Comparison of ENCODE assay signal across 8 mouse cellular contexts in the genomic region with DNA sequence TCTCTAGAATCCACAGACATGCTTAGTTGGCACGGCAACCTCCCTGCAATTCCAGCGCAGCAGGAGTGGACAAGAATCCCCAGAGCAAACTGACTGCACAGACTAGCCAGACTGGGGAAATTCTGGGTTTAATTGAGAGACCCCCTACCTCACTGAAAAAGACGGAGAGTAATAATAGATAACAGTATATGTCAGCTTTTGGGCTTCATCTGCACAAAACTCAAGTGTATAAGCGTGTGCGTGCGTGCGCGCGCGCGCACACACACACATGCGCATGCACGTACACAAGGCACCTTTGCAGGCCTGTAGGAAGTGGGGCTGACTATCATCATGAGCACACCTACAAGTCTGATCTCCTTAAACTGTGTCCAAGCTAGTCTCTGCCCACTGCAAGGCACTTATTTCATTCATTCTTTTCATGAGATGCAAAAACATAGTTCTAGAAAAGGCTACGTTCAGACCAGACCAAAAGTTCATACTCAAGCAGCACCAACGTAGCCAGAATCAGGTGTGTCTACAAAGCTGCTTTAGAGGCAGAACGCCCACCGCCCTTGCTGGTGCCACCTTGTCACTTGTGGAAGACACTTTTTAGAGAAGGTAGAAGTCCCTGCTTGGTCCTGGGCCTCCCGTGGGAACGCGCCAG.
DNase-seq lines count a peak whose midpoint lies in the region; ATAC-seq and TF ChIP-seq lines count a peak whose summit lies in the region.

No protein-coding gene starts in this region.

- peak overlapping the region; percentile 87 for H3K4me2 ChIP-seq in lung, embryonic 15.5 days
- H3K4me2 ChIP-seq in embryonic facial prominence, embryonic 14.5 days (ENCODE audit: low read depth, low read length): peak overlapping the region; percentile 97

- DNase-seq in lung, adult 18-20 months: no peak
- DNase-seq in embryonic facial prominence, embryonic 14.5 days (ENCODE audit: low spot score): peak; percentile 45
- peak; percentile 6 for DNase-seq in large intestine, adult 2 months (ENCODE audit: low read depth, low spot score)
- DNase-seq in urinary bladder, postnatal 36 days (ENCODE audit: low spot score in 2 of 2): no peak
- DNase-seq in spleen, postnatal 4 days (ENCODE audit: low spot score in 2 of 2): no peak

- no peaks in the 10 kb centered on the region for H3K9me3 ChIP-seq in lung, embryonic 15.5 days
- 0 out of 2 replicates have a peak, but pooled peaks cover 8% of the 10 kb centered on the region for H3K9me3 ChIP-seq in embryonic facial prominence, embryonic 14.5 days (ENCODE audit: control insufficient read depth, low read length)

- no peak; the same call in 1 of the 2 replicates for ATAC-seq in lung, embryonic 15.5 days (ENCODE audit: borderline replicate concordance, extremely low read depth, low FRiP score, low TSS enrichment)
- ATAC-seq in embryonic facial prominence, embryonic 14.5 days (ENCODE audit: low read depth): 0 out of 2 replicates have a peak, but pooled peaks have one; percentile 20
- ATAC-seq in megakaryocyte progenitor cell, adult 5-6 weeks (replicated peaks; ENCODE audit: poor library complexity): no peak

- WGBS in lung, embryonic 15.5 days: 8% methylated on average over 20 of the region's 20 CpGs
- WGBS in embryonic facial prominence, embryonic 14.5 days: 15% methylated on average over 20 of the region's 20 CpGs
- 15% methylated on average over 20 of the region's 20 CpGs for WGBS in large intestine, adult 2 months
- WGBS in olfactory bulb, adult 2 months: 14% methylated on average over 20 of the region's 20 CpGs

- peak overlapping the region; percentile 44 for H3K4me3 ChIP-seq in lung, embryonic 15.5 days
- peak overlapping the region; percentile 53 for H3K4me3 ChIP-seq in embryonic facial prominence, embryonic 14.5 days (ENCODE audit: low read depth, low read length)
- H3K4me3 ChIP-seq in olfactory bulb, adult 2 months (ENCODE audit: insufficient read depth, low read depth, low read length): peak overlapping the region; percentile 42

- no peak for TF ChIP-seq POLR2A in olfactory bulb, adult 2 months (IDR thresholded peaks at IDR 0.05; ENCODE audit: insufficient read depth, low read depth, low read length)

- peak overlapping the region; percentile 63 for H3K27ac ChIP-seq in lung, embryonic 15.5 days
- no peak overlapping the region for H3K27ac ChIP-seq in embryonic facial prominence, embryonic 14.5 days (replicated peaks; ENCODE audit: low read depth, low read length)
- no peak overlapping the region for H3K27ac ChIP-seq in olfactory bulb, adult 2 months (ENCODE audit: insufficient read depth, low read depth, low read length)

- TF ChIP-seq CTCF in olfactory bulb, adult 2 months (IDR thresholded peaks at IDR 0.05; ENCODE audit: insufficient read depth, low read depth, low read length): no peak

- peak overlapping the region; percentile 23; the same call in 1 of the 2 replicates for H3K9ac ChIP-seq in lung, embryonic 15.5 days
- peak overlapping the region; percentile 58 for H3K9ac ChIP-seq in embryonic facial prominence, embryonic 14.5 days (ENCODE audit: low read depth, low read length)

- no peaks in the 10 kb centered on the region for H3K36me3 ChIP-seq in lung, embryonic 15.5 days
- H3K36me3 ChIP-seq in embryonic facial prominence, embryonic 14.5 days (ENCODE audit: control insufficient read depth, insufficient read depth, low read length): no peaks in the 10 kb centered on the region

- peaks cover 24% of the 10 kb centered on the region; the same call in 1 of the 2 replicates for H3K4me1 ChIP-seq in lung, embryonic 15.5 days
- H3K4me1 ChIP-seq in embryonic facial prominence, embryonic 14.5 days (ENCODE audit: control insufficient read depth, insufficient read depth, low read length): peaks cover 4% of the 10 kb centered on the region; the same call in 1 of the 2 replicates
- H3K4me1 ChIP-seq in olfactory bulb, adult 2 months (ENCODE audit: control insufficient read depth, insufficient read depth, low read length): peaks cover 6% of the 10 kb centered on the region; the same call in 1 of the 2 replicates

- peaks cover 28% of the 10 kb centered on the region for H3K27me3 ChIP-seq in lung, embryonic 15.5 days
- H3K27me3 ChIP-seq in embryonic facial prominence, embryonic 14.5 days (replicated peaks; ENCODE audit: control insufficient read depth, insufficient read depth, low read length): peaks cover 23% of the 10 kb centered on the region

Comparison
In these comparisons a context has a peak if more than half of its experiments do, and no peak if none do; other contexts are left out.
1. DNase-seq: peak in embryonic facial prominence, embryonic 14.5 days (single experiment) and large intestine, adult 2 months (single experiment); none in lung, adult 18-20 months (0 of 2), urinary bladder, postnatal 36 days (0 of 2) and spleen, postnatal 4 days (0 of 2).
2. Peak in every context shown above with its lines, with median percentiles within 50 percentile points of each other: H3K4me3 ChIP-seq.